Mouse (Mus musculus): ENCODE results near the gene Chst5.

- no peak for TF ChIP-seq CTCF (IDR thresholded peaks at IDR 0.05; ENCODE audit: extremely low read depth, insufficient read length, insufficient replicate concordance, low read depth, low read length)
- no peak for TF ChIP-seq POLR2A (IDR thresholded peaks at IDR 0.05; ENCODE audit: low read depth, low read length)
These were observed 44.8 kb upstream of the Chst5 start for GRCm38 (mm10) chr8:111954844-111955594.
